Mouse (Mus musculus) spleen, adult 18-20 months (tissue): ENCODE results near the gene Panx3.

ENCODE experiments used
- DNase-seq, 2 experiments: peaks; one replicate each; pipeline ENCODE4 v3.0.0; 2022; ENCODE audit warnings: mixed read lengths in 2 of 2

The Panx3 gene

DNA sequence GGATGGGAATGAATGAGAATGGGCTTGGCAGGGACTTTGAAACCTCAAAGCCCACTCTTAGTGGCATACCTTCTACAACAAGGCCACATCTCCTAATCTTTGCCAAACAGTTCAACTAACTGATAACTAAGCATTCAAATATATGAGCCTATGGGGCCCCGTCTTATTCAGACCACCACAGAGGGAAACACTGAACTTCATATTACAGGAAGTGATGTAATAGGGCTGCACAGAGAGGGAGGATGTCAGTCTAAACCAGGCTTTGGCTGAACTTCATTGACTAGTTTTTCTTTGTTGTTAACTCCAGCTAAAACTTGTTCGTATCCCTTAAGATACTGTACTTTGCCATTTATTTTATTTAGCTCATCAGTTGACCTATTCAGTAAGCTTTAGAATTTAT, 39.1 kb downstream of the Panx3 start:
- no peak for DNase-seq

DNA sequence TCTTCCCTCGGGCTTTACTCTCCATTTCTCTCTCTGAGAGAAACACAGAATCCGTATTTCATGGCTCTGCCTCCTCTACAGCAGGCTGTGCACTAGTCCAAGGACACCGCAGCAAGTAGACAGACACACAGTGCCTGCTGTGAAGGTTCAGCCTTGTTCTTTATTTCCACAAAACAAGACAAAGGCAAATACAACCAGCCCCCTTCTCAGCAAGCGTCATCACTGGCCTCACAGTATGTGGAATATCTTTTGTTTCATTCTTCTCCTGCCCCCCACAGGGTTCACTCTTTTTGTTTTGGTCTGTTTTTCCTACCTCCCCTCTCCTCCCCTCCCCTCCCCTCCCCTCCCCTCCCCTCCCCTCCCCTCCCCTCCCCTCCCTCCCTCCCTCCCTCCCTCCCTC, 40.5 kb downstream of the Panx3 start:
- no peak for DNase-seq

DNA sequence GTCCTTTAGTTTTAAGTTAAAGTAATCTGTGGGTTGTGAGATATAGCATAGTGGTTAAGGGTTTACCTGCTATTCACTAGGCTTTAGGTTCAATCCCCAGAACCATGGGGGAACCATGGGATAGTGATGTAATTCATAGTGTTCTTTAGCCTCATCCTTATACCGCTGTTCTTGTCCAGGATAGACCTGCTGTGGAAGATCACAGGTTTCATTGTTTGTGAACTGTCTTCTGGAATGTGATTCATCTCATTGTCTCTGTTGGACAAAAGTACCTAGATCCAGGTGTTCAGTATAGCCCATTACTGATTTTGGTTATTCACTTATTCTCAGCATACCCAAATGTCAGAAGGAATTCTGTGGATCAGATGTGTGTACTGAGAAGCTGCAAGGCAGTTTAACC, 41.8 kb downstream of the Panx3 start:
- no peak for DNase-seq

DNA sequence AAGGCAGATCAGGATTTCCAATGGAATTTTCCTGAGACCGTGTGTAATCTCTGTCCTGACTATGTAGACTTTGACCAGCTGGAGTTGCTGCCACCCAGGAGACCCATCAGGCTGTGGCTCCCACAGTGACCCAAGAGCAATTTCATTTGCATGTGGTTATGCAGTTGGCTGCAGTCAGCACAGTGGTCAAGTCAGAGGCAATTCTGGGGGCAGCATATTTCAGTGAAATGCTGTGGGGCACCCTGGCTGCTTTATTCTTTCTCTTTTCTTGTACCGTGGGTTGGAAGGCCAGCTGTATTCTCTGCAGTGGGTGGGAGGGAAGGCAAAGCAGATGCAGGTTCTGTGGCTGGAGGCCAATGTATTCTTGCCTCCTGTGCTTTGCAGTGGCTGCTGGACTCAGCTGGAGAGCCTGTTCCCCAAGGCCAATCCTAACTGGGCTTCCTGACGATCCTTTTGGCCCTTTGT, 42.9 kb downstream of the Panx3 start:
- DNase-seq, result no peak

DNA sequence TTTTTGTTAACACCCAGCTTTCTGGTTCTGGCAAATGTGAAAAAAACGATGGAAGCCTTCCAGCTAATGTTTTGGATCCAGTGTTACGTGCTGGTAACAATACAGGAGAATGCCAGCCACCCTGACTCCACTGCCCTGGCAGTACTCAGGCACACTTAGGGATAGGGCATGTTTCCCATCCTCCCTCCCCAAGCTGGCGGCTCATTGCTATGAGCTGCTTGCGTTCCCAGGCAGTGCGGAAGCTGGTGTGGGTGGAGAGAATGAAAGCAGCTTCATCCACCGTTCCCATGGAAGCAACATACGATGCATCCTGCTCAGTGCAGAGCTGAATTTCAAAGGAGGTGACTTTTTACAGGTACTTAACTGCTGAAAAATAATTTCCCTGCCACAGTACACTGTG, 43.4 kb downstream of the Panx3 start:
- DNase-seq, result no peak

DNA sequence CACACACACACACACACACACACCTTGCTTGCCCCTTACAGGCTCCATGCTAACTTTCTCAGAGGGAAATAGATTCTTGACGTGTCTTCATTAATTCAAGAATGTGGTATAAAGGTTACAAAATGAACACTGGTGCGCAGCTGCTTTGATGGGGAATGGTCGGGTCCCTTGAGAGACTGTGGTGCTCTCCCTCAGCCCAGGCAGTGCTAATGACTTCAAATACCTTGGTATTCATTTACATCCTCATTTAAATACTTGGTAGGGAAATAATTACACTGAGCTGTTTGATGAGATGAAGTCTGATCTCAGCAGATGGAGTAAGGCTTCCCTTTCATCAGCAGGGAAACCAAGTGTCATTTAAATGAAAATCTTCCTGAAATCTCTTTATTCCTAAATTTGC, 43.9 kb downstream of the Panx3 start:
- DNase-seq, result no peak

DNA sequence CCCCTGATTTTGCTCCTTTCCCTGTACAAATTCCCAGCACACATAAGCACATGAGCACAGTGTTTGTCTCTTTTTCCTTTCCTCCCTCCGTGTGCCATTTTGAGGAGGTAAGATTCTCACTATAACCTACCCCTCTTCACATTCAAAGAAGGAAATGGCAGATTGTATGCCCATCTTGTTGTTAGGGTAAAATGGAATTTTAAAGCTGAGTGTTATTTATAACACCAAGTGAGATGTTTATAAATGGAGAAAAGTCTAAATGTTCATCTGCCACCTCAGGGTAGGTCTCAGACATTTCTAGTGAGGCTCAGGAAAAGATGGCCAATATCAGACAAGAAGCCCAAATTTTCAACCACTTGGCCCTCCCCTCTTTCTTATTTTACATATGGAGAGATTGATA, 44.5 kb downstream of the Panx3 start:
- DNase-seq, result no peak

DNA sequence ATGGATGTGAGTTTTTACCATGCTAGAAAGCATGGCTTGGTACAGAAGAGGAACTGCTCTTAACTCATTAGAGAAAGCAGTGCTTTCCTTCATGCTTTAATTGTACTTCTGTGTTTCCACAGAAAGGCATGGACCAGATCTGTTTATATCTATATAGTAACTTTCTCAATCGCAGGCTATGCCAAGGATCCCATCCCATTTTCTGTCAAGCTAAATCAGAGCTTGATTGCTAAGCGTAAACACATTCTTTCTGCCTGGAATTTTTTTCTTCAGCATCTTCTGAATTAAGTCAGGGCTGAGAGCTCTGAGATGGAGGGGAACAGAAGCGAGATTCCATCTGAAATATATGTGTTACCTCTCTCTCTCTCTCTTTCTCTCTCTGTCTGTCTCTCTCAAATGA, 45.1 kb downstream of the Panx3 start:
- no peak for DNase-seq

DNA sequence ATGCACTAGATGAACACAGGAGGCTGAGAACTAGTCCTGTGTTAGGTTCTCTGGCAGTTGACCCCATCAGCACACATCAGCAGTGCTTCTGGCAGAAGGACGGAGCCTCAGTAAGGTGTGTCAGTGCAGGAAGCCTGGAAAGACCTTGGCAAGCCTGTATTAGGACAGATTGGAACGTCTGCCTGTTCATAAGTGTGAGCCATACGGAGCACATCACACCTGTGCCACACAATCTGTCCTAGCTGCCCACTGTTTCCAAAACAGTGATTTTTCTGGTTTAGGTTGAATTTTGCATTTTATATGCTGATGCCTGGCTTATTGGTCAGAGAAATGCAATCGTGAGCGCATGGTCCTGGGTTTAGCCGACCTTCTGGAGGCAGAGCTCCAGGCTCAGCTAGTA, 47.7 kb downstream of the Panx3 start:
- no peak for DNase-seq

DNA sequence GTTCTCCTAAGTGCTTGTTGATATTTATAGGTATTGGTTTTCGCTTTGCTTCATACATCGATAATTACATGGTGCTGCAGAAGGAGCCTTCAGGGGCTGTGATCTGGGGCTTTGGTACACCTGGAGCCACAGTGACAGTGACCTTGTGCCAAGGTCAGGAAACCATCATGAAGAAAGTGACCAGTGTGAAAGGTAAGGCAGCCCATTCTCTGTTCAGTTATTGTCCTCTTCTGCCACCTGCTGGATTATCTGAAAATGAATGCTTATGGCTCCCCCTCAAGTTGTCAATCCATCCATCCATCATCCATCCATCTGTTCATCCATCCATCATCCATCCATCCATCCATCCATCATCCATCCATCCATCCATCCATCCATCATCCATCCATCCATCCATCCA, 52.3 kb downstream of the Panx3 start:
- DNase-seq, result peak in 1 of 2 experiments; percentile 27

DNA sequence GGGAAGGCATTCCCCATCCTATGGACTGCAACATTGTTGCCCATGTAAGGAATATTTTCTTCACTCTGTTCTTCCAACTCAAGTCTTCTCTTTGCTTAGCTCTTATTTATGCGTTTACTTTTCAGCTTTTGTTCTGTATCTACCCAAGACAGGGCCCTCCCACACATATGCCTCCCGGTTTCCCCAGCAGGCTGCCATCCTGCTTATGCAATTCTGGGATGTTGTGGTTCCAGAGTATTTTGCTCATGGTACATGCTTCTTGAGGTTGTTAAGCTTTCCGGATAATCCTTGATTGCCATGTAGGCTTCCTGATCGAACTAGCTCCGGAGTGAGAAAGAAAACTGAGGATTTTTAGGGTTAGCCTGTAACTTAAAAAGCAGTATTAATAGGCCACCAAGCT, 53.8 kb downstream of the Panx3 start:
- DNase-seq, result no peak

DNA sequence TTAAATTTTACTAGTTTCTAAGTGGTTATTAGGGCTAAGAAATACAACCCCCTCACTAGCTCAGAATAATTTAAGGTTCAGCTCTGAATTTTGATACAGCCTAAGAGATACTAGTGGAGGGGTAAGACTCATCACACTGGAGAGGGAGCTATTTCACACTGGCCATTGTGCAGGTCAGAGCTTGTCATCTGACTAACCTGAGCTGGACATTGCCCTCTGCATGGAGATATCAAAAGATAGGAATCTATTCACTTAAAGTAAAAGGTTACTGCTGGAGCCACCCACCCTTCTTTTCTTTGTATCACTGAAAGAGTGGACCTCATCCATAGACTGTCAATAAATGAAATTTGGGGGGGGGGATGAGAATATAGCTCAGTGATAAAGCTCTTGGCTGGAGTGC, 54.7 kb downstream of the Panx3 start:
- no peak for DNase-seq

DNA sequence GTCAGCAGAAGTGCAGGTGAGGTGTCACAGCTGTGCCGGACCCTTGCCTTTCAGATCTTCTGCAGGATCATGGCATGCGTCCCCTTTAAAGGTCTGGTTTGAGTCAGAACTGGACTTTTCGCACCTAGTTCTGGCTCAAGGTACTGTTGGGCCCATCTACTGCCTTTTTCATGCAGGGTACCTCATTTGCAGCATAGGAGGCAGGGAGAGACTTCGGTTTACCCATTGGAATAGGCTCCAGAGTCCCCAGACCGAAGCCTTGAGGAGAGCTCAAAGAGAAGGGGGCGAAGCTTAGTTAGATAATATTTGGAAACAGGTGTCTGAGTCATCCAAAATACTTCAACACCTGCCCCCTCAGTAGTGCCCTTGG, 55.1 kb downstream of the Panx3 start:
- no peak for DNase-seq

DNA sequence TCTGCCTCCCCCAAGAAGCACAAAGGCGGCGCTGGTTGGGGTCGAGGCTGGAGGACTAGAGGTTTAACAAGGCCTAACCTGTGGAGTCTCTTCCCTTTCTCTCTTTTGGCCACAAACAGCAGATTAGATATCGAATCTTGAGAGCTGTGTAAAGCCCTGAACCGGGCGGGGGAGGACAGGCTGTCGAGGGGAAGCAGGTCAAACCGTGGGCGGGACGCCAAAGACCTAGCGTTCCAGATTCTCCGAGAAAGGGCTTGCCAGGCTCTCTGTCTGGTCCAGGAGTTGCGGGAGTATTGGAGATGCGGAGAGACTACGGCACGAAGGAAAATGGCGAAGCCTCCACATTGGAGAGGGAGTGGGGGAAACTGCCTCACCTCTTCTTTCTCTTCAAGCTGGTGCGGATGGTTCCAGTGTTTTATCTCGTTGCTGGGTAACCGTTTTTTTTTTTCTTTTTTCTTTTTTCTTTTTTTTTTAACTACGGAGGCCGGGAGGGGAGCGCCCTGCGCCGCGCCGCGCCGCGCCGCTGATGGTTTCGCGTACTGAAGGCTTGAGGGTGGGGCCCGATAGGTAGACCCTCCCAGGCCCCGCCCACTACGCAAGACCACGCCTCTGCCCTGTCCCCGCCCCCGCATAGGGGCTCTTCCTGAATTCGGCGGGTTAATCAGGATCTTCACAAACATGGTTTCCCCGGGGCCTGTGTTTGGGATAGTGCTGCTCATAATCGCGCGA, 55.7 kb downstream of the Panx3 start, which contains the start of gene Spa17:
TSS of gene Spa17 (minus strand) at position 541 of the 729 bp plus-strand sequence.
- DNase-seq, result peak; percentile 86 to 91
